Mouse (Mus musculus): Measurements from ENCODE around the gene Gbp2b.
"Not testable (repeated sequence)": the region's sequence is repeated elsewhere in the genome, so short reads cannot be mapped to it uniquely, and the experiment has no call there.

The Gbp2b gene

DNA sequence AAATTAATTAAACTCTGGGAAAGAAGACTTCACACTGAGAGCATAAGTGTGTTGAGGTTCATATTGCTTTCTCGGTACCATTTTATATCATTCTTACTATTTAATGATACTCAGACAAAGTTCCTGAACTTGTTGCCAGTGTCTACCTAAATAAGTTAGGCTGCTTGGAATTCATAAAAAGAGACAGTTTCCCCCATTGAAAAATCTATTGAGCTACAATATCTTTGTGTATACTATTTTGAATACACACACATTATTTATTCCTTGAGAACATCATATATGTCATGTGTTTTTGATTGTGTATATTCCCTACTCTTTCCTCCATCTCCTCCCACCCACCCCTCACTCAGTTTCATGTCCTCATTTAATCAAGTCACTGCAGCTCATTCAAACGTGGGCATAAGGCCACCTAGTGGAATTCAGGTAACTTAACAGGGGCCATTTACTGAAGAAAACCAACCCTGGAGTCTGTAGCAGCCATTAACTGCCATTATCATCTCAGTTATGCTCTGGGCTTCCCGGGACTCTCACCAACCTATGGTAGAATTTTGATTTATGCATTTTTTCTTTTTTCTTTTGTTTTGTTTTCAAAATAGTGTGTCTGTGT lies 26.4 kb downstream of the Gbp2b start:
- DNase-seq: no peak

DNA sequence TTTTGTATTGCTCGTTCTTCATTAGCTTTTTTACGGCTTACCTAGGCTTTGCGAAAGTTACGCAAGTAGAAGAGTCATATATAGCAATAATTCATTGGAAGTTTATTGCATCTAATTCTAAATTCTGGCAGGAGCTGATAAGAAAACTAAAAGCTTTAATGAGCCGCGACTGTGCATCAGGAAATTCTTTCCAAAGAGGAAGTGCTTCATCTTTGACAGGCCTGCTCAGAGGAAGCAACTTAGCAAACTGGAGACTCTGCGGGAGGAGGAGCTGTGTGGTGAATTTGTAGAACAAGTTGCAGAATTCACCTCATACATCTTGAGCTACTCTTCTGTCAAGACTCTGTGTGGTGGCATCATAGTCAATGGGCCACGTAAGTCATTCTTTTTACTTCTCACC lies 35.7 kb downstream of the Gbp2b start:
- no peak for DNase-seq

DNA sequence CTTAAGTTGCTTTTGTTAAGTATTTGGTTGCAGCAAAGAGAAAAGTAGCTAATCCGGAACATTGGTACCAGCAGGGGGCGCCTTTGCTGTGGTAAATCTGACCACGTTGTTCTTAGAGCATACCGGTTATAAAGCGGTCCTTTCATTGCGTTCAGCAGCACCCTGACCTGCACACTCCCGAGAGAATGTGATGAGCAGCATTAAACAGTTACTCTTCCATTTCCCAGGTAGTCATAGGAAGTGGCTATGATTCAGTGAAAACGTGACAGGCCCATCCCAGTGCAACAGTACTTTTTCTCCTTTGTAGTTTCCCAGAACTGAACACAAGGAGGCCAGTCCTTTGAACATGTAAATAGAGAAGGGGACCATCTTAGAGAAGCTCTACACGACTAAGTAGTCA lies 45.6 kb downstream of the Gbp2b start:
- peak; percentile 82 for DNase-seq

- peak; percentile 64 for DNase-seq
Measured at GRCm38 (mm10) chr3:142645949-142646348, 51.3 kb downstream of the Gbp2b start.

DNA sequence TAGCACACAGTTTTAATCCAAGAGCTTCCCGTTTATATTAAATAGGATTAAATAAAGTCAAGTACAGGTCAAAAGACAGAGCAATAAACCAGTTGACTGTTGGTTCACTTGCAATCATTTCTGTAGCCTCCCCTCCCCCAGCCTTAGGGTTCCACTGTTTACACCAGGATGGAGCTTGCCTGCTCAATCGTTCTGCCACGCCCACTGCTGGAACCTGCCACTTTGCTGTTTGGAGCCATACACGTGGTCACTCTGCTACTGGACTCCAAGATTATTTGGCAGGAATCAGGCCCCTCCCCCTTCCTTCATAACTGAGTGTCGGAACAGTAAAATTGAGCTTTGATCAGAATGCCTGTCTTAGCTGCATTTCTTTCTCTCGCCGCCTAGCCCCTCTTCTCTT lies 53.2 kb downstream of the Gbp2b start:
- not testable (repeated sequence) for DNase-seq

DNA sequence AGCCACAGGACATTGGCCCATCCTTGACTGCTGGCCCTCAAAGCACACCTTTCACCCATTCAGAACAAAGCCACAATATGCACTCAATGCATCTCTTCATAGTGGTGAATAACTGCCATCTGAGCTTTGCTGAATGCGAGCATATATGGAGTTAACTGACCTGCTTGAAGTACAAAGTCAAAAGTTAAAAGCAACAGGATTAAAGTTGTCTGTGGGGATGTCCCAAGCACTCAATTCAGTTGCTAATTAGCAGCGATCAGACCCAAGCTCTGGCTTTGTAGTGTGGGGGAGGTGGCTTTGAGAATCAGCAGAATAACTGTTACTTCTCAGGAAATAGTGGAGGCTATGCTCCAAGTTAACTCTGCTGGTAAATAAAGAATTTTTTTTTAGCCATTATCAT lies 55.6 kb downstream of the Gbp2b start:
- DNase-seq: no peak

GRCm38 (mm10) chr3:142664723-142665122 lies 70.1 kb downstream of the Gbp2b start:
- no peak for DNase-seq
